Mouse (Mus musculus): ENCODE measurements around the gene Sec23a. TPM values are rescaled to one million over a fixed set of nuclear protein-coding genes. Genes with fewer than 3 reads are reported as not detected.
"Not testable (repeated sequence)": the region's sequence is repeated elsewhere in the genome, so short reads cannot be mapped to it uniquely, and the experiment has no call there.

The Sec23a gene
- total RNA-seq (2014; rRNA removed) (78.0 and 96.3 TPM in 2 replicates), polyA plus RNA-seq (2012; rRNA removed) (23.7 and 25.2 TPM in 2 replicates)

DNA sequence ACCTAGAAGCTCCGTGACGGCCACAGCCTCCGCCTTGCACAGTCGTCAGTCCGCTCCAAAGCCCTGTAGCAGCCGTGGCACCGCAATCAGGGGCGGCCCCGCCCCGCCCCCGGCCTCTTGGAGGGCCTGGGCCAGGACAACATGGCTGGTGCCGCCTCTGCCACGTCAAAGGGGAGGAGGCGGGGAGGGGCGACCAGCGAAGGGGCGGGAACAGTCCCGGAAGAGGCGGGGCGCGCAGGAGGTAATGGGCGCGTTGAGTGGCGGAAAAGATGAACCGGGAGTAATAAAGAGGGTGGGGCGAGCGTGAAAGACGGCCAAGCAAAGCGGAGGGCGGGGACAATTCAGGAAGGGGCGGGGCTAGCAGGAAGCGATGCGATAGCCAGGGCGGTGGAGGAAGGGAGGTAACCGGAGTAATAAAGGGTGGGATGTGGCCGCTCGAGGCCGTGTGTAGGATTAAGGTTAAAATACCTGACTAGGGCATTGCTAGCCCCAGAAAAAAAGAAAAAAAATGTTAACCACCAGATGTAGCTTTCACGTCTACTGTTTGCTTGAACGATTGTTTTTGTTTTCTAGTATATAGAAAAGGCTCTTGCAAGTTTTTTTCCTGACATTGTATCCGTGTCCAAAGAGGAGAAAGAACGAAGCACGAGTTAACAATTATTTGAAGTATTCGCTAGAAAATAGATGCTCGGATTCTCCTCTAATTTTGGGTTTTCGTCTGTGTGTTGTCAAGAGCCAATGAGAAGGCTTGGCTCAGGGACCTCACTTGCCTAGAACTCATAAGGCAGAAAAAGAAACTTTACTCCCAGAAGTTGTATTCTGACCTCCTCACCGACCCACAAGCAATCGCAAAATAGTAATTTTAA, at the start of gene Sec23a:
Sec23a (minus strand) TSS at position 174 of the 866 bp plus-strand sequence.
- H3K4me3 ChIP-seq (ENCODE audit: insufficient read depth, low read depth, low read length): peak within 1 kb of the TSS; percentile 78
- peaks cover 18% of the 10 kb centered on the region; the same call in 1 of the 2 replicates for H3K79me2 ChIP-seq (ENCODE audit: control insufficient read depth, insufficient read depth, low read length)
- peaks cover 2% of the 10 kb centered on the region for H3K36me3 ChIP-seq (ENCODE audit: control insufficient read depth, insufficient read depth, low read length)
- H3K4me1 ChIP-seq (ENCODE audit: control insufficient read depth, insufficient read depth, low read length): peaks cover 13% of the 10 kb centered on the region
- DNase-seq (ENCODE audit: extremely low read depth, low read depth, low spot score): peak; percentile 87
- TF ChIP-seq POLR2A (IDR thresholded peaks at IDR 0.05; ENCODE audit: extremely low read depth, insufficient read depth, low read length): peak; percentile 92
- no peak for TF ChIP-seq CTCF (IDR thresholded peaks at IDR 0.05; ENCODE audit: low read depth, low read length)
- H3K9ac ChIP-seq (ENCODE audit: low read depth, low read length): peak within 1 kb of the TSS; percentile 89
- no peaks in the 10 kb centered on the region for H3K27me3 ChIP-seq (ENCODE audit: control insufficient read depth, insufficient read depth, low read length)
- H3K27ac ChIP-seq (replicated peaks; ENCODE audit: insufficient read depth, low read depth, low read length): peak within 1 kb of the TSS; percentile 90
- WGBS: under 1% methylated on average over 48 of the region's 48 CpGs

DNA sequence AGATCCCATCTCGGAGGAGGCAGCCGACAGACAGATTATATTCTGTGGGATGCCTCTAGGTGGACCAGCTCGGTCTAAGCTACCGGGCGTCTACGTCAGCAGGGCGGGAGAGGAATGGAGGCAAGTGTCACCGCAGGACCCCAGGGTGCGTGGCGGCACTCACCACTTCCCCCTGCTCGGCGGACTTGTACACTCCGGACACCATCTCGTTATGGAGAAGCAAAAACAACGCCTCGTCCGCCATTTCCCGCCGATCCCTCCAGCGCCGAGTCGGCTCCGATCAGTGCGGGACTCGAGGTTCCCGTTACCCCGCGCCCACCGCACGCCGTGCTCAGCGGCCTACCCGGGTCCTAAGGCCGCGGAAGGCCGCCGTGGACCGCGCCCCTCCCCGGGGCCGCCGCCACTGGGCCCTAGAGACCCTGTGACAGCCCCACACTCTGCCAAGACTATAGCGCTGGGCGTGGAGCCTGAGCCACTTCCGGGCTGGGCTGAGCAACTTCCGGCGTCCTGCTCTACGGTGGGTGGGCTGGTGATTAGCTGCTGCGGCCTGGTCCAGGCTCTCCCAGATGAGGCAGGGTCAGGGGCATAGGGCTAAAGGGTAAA, 49.3 kb upstream of the Sec23a start, which contains the start of gene Trappc6b:
Trappc6b (minus strand) TSS at position 480 of the 603 bp plus-strand sequence.
- Histone ChIP-seq H3K4me1 (ENCODE audit: control insufficient read depth, insufficient read depth, low read length) (peaks cover 7% of the 10 kb centered on the region), H3K27ac (replicated peaks; ENCODE audit: insufficient read depth, low read depth, low read length) (peak within 1 kb of the TSS; percentile 83), H3K9ac (ENCODE audit: low read depth, low read length) (peak within 1 kb of the TSS; percentile 97), H3K36me3 (ENCODE audit: control insufficient read depth, insufficient read depth, low read length) (no peaks in the 10 kb centered on the region), H3K27me3 (ENCODE audit: control insufficient read depth, insufficient read depth, low read length) (no peaks in the 10 kb centered on the region), H3K4me3 (ENCODE audit: insufficient read depth, low read depth, low read length) (peak within 1 kb of the TSS; percentile 76), H3K79me2 (ENCODE audit: control insufficient read depth, insufficient read depth, low read length) (peaks cover 35% of the 10 kb centered on the region)
- WGBS: 1% methylated on average over 49 of the region's 49 CpGs
- DNase-seq (ENCODE audit: extremely low read depth, low read depth, low spot score): peak; percentile 49
- TF ChIP-seq CTCF (IDR thresholded peaks at IDR 0.05; ENCODE audit: low read depth, low read length) (peak; percentile 35), POLR2A (IDR thresholded peaks at IDR 0.05; ENCODE audit: extremely low read depth, insufficient read depth, low read length) (peak; percentile 36; the same call in 1 of the 2 replicates)

- H3K79me2 ChIP-seq (ENCODE audit: control insufficient read depth, insufficient read depth, low read length): peaks cover 40% of the 10 kb centered on the region
- TF ChIP-seq CTCF (IDR thresholded peaks at IDR 0.05; ENCODE audit: low read depth, low read length) (no peak), POLR2A (IDR thresholded peaks at IDR 0.05; ENCODE audit: extremely low read depth, insufficient read depth, low read length) (no peak)
- H3K4me1 ChIP-seq (ENCODE audit: control insufficient read depth, insufficient read depth, low read length): peaks cover 7% of the 10 kb centered on the region; the same call in 1 of the 2 replicates
- peak overlapping the region; percentile 97 for H3K9ac ChIP-seq (ENCODE audit: low read depth, low read length)
- H3K27me3 ChIP-seq (ENCODE audit: control insufficient read depth, insufficient read depth, low read length): no peaks in the 10 kb centered on the region
- H3K36me3 ChIP-seq (ENCODE audit: control insufficient read depth, insufficient read depth, low read length): no peaks in the 10 kb centered on the region
- no peak for DNase-seq (ENCODE audit: extremely low read depth, low read depth, low spot score)
- H3K4me3 ChIP-seq (ENCODE audit: insufficient read depth, low read depth, low read length): peak overlapping the region; percentile 76
- WGBS: 37% methylated on average over 4 of the region's 4 CpGs
- no peak overlapping the region for H3K27ac ChIP-seq (replicated peaks; ENCODE audit: insufficient read depth, low read depth, low read length)
Measured at GRCm38 (mm10) chr12:59060322-59060721, 48.5 kb upstream of the Sec23a start.

GRCm38 (mm10) chr12:59058242-59058641, 46.4 kb upstream of the Sec23a start:
- DNase-seq (ENCODE audit: extremely low read depth, low read depth, low spot score); H3K27me3 ChIP-seq (ENCODE audit: control insufficient read depth, insufficient read depth, low read length); H3K36me3 ChIP-seq (ENCODE audit: control insufficient read depth, insufficient read depth, low read length); H3K27ac ChIP-seq (replicated peaks; ENCODE audit: insufficient read depth, low read depth, low read length); H3K9ac ChIP-seq (ENCODE audit: low read depth, low read length); H3K4me3 ChIP-seq (ENCODE audit: insufficient read depth, low read depth, low read length); H3K4me1 ChIP-seq (ENCODE audit: control insufficient read depth, insufficient read depth, low read length): not testable (repeated sequence)
- H3K79me2 ChIP-seq (ENCODE audit: control insufficient read depth, insufficient read depth, low read length): peaks cover 55% of the 10 kb centered on the region
- 80% methylated on average over 5 of the region's 5 CpGs for WGBS

DNA sequence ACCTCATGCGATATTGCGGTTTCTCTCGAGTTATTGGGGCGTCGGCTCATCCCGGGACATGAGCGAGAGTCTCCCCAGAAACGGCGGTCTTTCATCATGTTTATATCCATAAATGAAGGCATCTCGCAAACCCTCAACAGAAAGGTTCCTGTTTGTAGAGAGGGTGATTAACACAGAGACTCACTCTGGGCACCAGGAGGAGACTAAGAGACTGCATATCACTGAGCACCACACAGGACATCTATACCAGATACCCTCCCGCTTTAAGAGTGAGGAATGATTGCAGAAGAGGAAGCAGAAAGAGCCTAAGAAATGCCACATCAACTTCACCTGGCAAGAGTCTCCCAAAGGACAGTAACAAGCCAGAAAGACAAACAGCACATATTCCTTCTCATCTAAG, 44.4 kb upstream of the Sec23a start:
- Histone ChIP-seq H3K4me3 (ENCODE audit: insufficient read depth, low read depth, low read length) (no peak overlapping the region), H3K27me3 (ENCODE audit: control insufficient read depth, insufficient read depth, low read length) (no peaks in the 10 kb centered on the region), H3K27ac (replicated peaks; ENCODE audit: insufficient read depth, low read depth, low read length) (no peak overlapping the region), H3K79me2 (ENCODE audit: control insufficient read depth, insufficient read depth, low read length) (peaks cover 61% of the 10 kb centered on the region), H3K9ac (ENCODE audit: low read depth, low read length) (no peak overlapping the region), H3K36me3 (ENCODE audit: control insufficient read depth, insufficient read depth, low read length) (peaks cover 2% of the 10 kb centered on the region; the same call in 1 of the 2 replicates), H3K4me1 (ENCODE audit: control insufficient read depth, insufficient read depth, low read length) (peaks cover 7% of the 10 kb centered on the region; the same call in 1 of the 2 replicates)
- no peak for DNase-seq (ENCODE audit: extremely low read depth, low read depth, low spot score)
- TF ChIP-seq CTCF (IDR thresholded peaks at IDR 0.05; ENCODE audit: low read depth, low read length) (no peak), POLR2A (IDR thresholded peaks at IDR 0.05; ENCODE audit: extremely low read depth, insufficient read depth, low read length) (no peak)
- WGBS: 96% methylated on average over 11 of the region's 11 CpGs
